Comparison of ENCODE assay signal across 9 mouse cellular contexts in the genomic region with DNA sequence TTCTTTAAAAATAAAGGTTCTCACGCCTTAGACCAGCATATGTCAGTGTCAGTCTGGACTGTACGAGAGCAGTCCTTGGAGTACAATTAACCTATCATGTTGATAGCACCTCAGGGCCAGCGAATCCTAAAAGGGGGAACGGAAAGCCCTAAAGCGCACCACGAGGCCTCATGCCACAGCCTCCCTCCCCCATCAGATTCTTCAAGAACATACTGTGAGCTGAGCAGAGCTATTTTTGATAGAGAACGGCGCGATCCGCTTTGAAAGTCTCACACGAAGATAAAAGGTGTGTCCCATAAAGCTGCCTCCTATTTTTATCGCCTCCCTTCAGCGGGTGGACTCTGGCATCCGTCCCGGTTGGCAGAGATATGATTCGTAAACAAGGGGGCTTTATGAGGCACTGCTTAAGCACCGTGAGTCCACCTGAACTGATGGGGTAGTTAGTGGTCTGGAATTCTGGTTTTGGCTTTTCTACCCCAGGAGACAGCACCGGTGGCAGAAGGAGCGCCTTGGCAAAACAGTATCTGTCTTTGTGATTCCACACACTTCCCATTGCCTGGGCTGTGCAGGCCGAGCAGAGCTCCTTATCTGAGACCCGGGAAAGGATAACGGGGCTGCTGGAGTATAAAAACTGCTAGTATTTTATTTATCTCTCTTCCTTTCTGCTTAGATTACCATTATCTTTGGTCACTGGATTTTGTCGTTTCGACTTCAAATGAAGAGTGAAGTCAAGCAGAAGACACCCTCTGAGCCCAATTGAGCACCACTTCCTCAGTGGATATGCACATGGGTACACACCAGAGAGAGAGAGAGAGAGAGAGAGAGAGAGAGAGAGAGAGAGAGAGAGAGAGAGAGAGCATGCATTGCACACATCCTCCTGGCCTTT.
DNase-seq lines count a peak whose midpoint lies in the region; ATAC-seq lines count a peak whose summit lies in the region.
"Had no signal": no experiment of that assay in that cellular context is flagged by ENCODE, and none has a peak within 500 bp of the region (broad histone marks: within the 10 kb centered on the region; RNA-seq: fewer than 3 reads in every experiment).

No protein-coding gene starts in this region.

- H3K27me3 ChIP-seq in hindbrain, embryonic 15.5 days, result no peaks in the 10 kb centered on the region
- H3K27me3 ChIP-seq in hindbrain, embryonic 11.5 days (ENCODE audit: control insufficient read depth, insufficient read depth, low read length), result no peaks in the 10 kb centered on the region
- H3K27me3 ChIP-seq: lung, embryonic 15.5 days had no signal

- no peaks in the 10 kb centered on the region for H3K9me3 ChIP-seq in hindbrain, embryonic 15.5 days
- H3K9me3 ChIP-seq in hindbrain, embryonic 11.5 days (ENCODE audit: control insufficient read depth, low read length), result no peaks in the 10 kb centered on the region
- H3K9me3 ChIP-seq: lung, embryonic 15.5 days had no signal

- WGBS in hindbrain, embryonic 15.5 days, result 61% methylated on average over 24 of the region's 24 CpGs
- WGBS in hindbrain, embryonic 11.5 days, result 84% methylated on average over 24 of the region's 24 CpGs

- H3K9ac ChIP-seq in hindbrain, embryonic 15.5 days, result no peak overlapping the region
- no peak overlapping the region for H3K9ac ChIP-seq in hindbrain, embryonic 11.5 days (ENCODE audit: low read depth, low read length)
- H3K9ac ChIP-seq: lung, embryonic 15.5 days had no signal

- H3K36me3 ChIP-seq in hindbrain, embryonic 15.5 days, result no peaks in the 10 kb centered on the region
- no peaks in the 10 kb centered on the region for H3K36me3 ChIP-seq in hindbrain, embryonic 11.5 days (ENCODE audit: control insufficient read depth, insufficient read depth, low read length)
- H3K36me3 ChIP-seq: lung, embryonic 15.5 days had no signal

- H3K4me3 ChIP-seq in hindbrain, embryonic 15.5 days, result no peak overlapping the region
- no peak overlapping the region for H3K4me3 ChIP-seq in hindbrain, embryonic 11.5 days (ENCODE audit: low read depth, low read length)
- H3K4me3 ChIP-seq: lung, embryonic 15.5 days had no signal

- no peak overlapping the region for H3K27ac ChIP-seq in hindbrain, embryonic 15.5 days (replicated peaks)
- no peak overlapping the region for H3K27ac ChIP-seq in hindbrain, embryonic 11.5 days (ENCODE audit: low read depth, low read length)
- H3K27ac ChIP-seq: lung, embryonic 15.5 days had no signal

- H3K4me1 ChIP-seq in hindbrain, embryonic 15.5 days (replicated peaks), result no peaks in the 10 kb centered on the region; the same call in 1 of the 2 replicates
- no peaks in the 10 kb centered on the region for H3K4me1 ChIP-seq in hindbrain, embryonic 11.5 days (replicated peaks; ENCODE audit: control insufficient read depth, insufficient read depth, low read length)

- no peak for DNase-seq in hindbrain, embryonic 11.5 days (ENCODE audit: low spot score)
- peak; percentile 53 for DNase-seq in layer of hippocampus, adult 9-11 months
- peak; percentile 24 for DNase-seq in retina, postnatal 1 day
- no peak for DNase-seq in spleen, postnatal 36 days (ENCODE audit: low spot score in 2 of 2)
- DNase-seq in natural killer cell, adult 2 months (ENCODE audit: low spot score in 2 of 2), result no peak
- no peak for DNase-seq in ovary, postnatal 10 days (ENCODE audit: low spot score)

- peak; percentile 23; the same call in 1 of the 2 replicates for ATAC-seq in hindbrain, embryonic 15.5 days (ENCODE audit: low FRiP score, low read depth)
- ATAC-seq in hindbrain, embryonic 11.5 days (ENCODE audit: low FRiP score), result no peak
- ATAC-seq in erythroid progenitor cell, adult 5-6 weeks (replicated peaks; ENCODE audit: low FRiP score, poor library complexity, severe bottlenecking), result peak; percentile 71

- H3K4me2 ChIP-seq in hindbrain, embryonic 15.5 days, result no peak overlapping the region
- H3K4me2 ChIP-seq in hindbrain, embryonic 11.5 days (replicated peaks; ENCODE audit: low read depth, low read length), result no peak overlapping the region
- H3K4me2 ChIP-seq: lung, embryonic 15.5 days had no signal

Comparison
In these comparisons a context has a peak if more than half of its experiments do, and no peak if none do; other contexts are left out.
1. DNase-seq: peak in layer of hippocampus, adult 9-11 months (single experiment) and retina, postnatal 1 day (single experiment); none in hindbrain, embryonic 11.5 days (single experiment), spleen, postnatal 36 days (0 of 2), natural killer cell, adult 2 months (0 of 2) and ovary, postnatal 10 days (single experiment).